Mouse (Mus musculus) embryonic facial prominence, embryonic 11.5 days (tissue): ENCODE measurements at regions not wholly inside any gene's neighbourhood (a gene's known extent, or its start where the extent isn't known, plus 50 kb on each side); places are given as distances from the start of the nearest gene placed in this dataset.

Experiments
- ATAC-seq: fragments of 200-750 bp; cut with Nextera tagmentation; replicated peaks from 2 replicates; pipeline ENCODE4 v1.8.0; 2017; ENCODE audit warnings: low read depth; ENCODE audit not compliant: insufficient number of reproducible peaks, low FRiP score, low TSS enrichment
- DNase-seq: peaks from one replicate; pipeline ENCODE4 v3.0.0-alpha.2; 2015; ENCODE audit warnings: low spot score
- H3K27ac ChIP-seq: fragments of 300-500 bp; sonication (generic); replicated peaks from 2 replicates; pipeline ENCODE4 v1.5.1; 2014; ENCODE audit warnings: mild to moderate bottlenecking, low read depth, low read length, control low read depth
- H3K27me3 ChIP-seq: fragments of 300-500 bp; sonication (generic); 2 replicates; pipeline ENCODE4 v1.6.1; 2014; ENCODE audit warnings: mild to moderate bottlenecking, low read length, moderate library complexity, mixed read lengths; ENCODE audit not compliant: control insufficient read depth, insufficient read depth
- H3K36me3 ChIP-seq: fragments of 300-500 bp; sonication (generic); replicated peaks from 2 replicates; pipeline ENCODE4 v1.6.1; 2014; ENCODE audit warnings: low read depth, mild to moderate bottlenecking, low read length, moderate library complexity, mixed read lengths; ENCODE audit not compliant: control insufficient read depth, insufficient read depth
- H3K4me1 ChIP-seq: fragments of 300-500 bp; sonication (generic); 2 replicates; pipeline ENCODE4 v1.6.1; 2014; ENCODE audit warnings: low read length, mixed read lengths; ENCODE audit not compliant: control insufficient read depth, insufficient read depth
- H3K4me2 ChIP-seq: fragments of 300-500 bp; sonication (generic); 2 replicates; pipeline ENCODE4 v1.6.1; 2014; ENCODE audit warnings: low read depth, mild to moderate bottlenecking, control low read depth, low read length, moderate library complexity
- H3K4me3 ChIP-seq: fragments of 300-500 bp; sonication (generic); 2 replicates; pipeline ENCODE4 v1.5.1; 2014; ENCODE audit warnings: low read depth, low read length, control low read depth
- H3K9ac ChIP-seq: fragments of 300-500 bp; sonication (generic); replicated peaks from 2 replicates; pipeline ENCODE4 v1.6.1; 2014; ENCODE audit warnings: mild to moderate bottlenecking, control low read depth, low read length
- H3K9me3 ChIP-seq: fragments of 300-500 bp; sonication (generic); replicated peaks from 2 replicates; pipeline ENCODE4 v1.6.1; 2016; ENCODE audit warnings: mild to moderate bottlenecking, low read length, inconsistent platforms, mixed read lengths; ENCODE audit not compliant: control insufficient read depth
- WGBS: fragments of 180-500 bp; shearing (Covaris S2); extraction: QIAGEN DNeasy Blood & Tissue Kit; methylation state at CpG from one replicate; pipeline ENCODE4 v1.1.7; 2014; 5-methylcytosine and 5-hydroxymethylcytosine counted together

- no peak overlapping the region for H3K4me2 ChIP-seq
- H3K9ac ChIP-seq: no peak overlapping the region
- H3K4me3 ChIP-seq: no peak overlapping the region
- WGBS: 43% methylated on average over 5 of the region's 5 CpGs
- H3K4me1 ChIP-seq: no peaks in the 10 kb centered on the region
- no peaks in the 10 kb centered on the region for H3K27me3 ChIP-seq
- no peak overlapping the region for H3K27ac ChIP-seq
- ATAC-seq (no peak), DNase-seq (no peak)
- no peaks in the 10 kb centered on the region for H3K36me3 ChIP-seq
- no peaks in the 10 kb centered on the region for H3K9me3 ChIP-seq
These were observed 304.2 kb upstream of the Tbx3 start for GRCm38 (mm10) chr5:119366296-119366695.

GRCm38 (mm10) chr5:119370481-119370880 is 300.0 kb upstream of the Tbx3 start:
- Histone ChIP-seq H3K4me3 (no peak overlapping the region), H3K27me3 (no peaks in the 10 kb centered on the region), H3K4me2 (no peak overlapping the region), H3K36me3 (no peaks in the 10 kb centered on the region), H3K9me3 (no peaks in the 10 kb centered on the region), H3K4me1 (no peaks in the 10 kb centered on the region), H3K27ac (no peak overlapping the region), H3K9ac (no peak overlapping the region)
- 68% methylated on average over 12 of the region's 12 CpGs for WGBS
- DNase-seq (no peak), ATAC-seq (no peak)

GRCm38 (mm10) chr5:119370931-119371330 is 299.5 kb upstream of the Tbx3 start:
- whole genome bisulfite sequencing: 45% methylated on average over 16 of the region's 16 CpGs
- Histone ChIP-seq H3K27me3 (no peaks in the 10 kb centered on the region), H3K4me2 (no peak overlapping the region)

GRCm38 (mm10) chr5:119373774-119374700 is 296.4 kb upstream of the Tbx3 start:
- 85% methylated on average over 24 of the region's 24 CpGs for WGBS
- ATAC-seq: no peak
- Histone ChIP-seq H3K36me3 (no peaks in the 10 kb centered on the region), H3K4me1 (no peaks in the 10 kb centered on the region), H3K9ac (no peak overlapping the region), H3K27me3 (no peaks in the 10 kb centered on the region), H3K9me3 (no peaks in the 10 kb centered on the region), H3K4me2 (no peak overlapping the region), H3K27ac (no peak overlapping the region), H3K4me3 (no peak overlapping the region)
- no peak for DNase-seq

More at GRCm38 (mm10) chr5:119370931-119371330, 299.5 kb upstream of the Tbx3 start:
- H3K27ac ChIP-seq: no peak overlapping the region
- H3K36me3 ChIP-seq: no peaks in the 10 kb centered on the region
- H3K4me3 ChIP-seq: no peak overlapping the region
- ATAC-seq (no peak), DNase-seq (peak; percentile 44)
- H3K4me1 ChIP-seq: no peaks in the 10 kb centered on the region
- no peaks in the 10 kb centered on the region for H3K9me3 ChIP-seq
- no peak overlapping the region for H3K9ac ChIP-seq

GRCm38 (mm10) chr5:119374861-119375260 is 295.6 kb upstream of the Tbx3 start:
- WGBS: 92% methylated on average over 3 of the region's 3 CpGs
- no peak overlapping the region for H3K4me3 ChIP-seq
- H3K9me3 ChIP-seq: no peaks in the 10 kb centered on the region
- DNase-seq (no peak), ATAC-seq (no peak)
- no peak overlapping the region for H3K9ac ChIP-seq
- H3K4me2 ChIP-seq: no peak overlapping the region
- H3K27me3 ChIP-seq: no peaks in the 10 kb centered on the region
- H3K36me3 ChIP-seq: no peaks in the 10 kb centered on the region
- no peak overlapping the region for H3K27ac ChIP-seq
- H3K4me1 ChIP-seq: no peaks in the 10 kb centered on the region

- Histone ChIP-seq H3K36me3 (no peaks in the 10 kb centered on the region), H3K4me2 (no peak overlapping the region), H3K4me1 (no peaks in the 10 kb centered on the region), H3K27ac (no peak overlapping the region), H3K9me3 (no peaks in the 10 kb centered on the region), H3K4me3 (no peak overlapping the region), H3K27me3 (no peaks in the 10 kb centered on the region), H3K9ac (no peak overlapping the region)
- 20% methylated on average over 8 of the region's 8 CpGs for WGBS
- no peak; the same call in 1 of the 2 replicates for ATAC-seq
- DNase-seq: no peak
These were observed 292.2 kb upstream of the Tbx3 start for GRCm38 (mm10) chr5:119378261-119378660.

- no peak for DNase-seq
- Histone ChIP-seq H3K4me1 (no peaks in the 10 kb centered on the region), H3K4me2 (no peak overlapping the region), H3K4me3 (no peak overlapping the region), H3K9me3 (no peaks in the 10 kb centered on the region), H3K27me3 (no peaks in the 10 kb centered on the region), H3K9ac (no peak overlapping the region), H3K36me3 (no peaks in the 10 kb centered on the region), H3K27ac (no peak overlapping the region)
- 66% methylated on average over 6 of the region's 6 CpGs for WGBS
- no peak for ATAC-seq
These were observed 290.5 kb upstream of the Tbx3 start for GRCm38 (mm10) chr5:119379915-119380432.

GRCm38 (mm10) chr5:119381495-119381894 is 289.0 kb upstream of the Tbx3 start:
- DNase-seq: no peak
- 36% methylated on average over 12 of the region's 12 CpGs for WGBS
- no peaks in the 10 kb centered on the region for H3K4me1 ChIP-seq

More at GRCm38 (mm10) chr5:119381495-119381894, 289.0 kb upstream of the Tbx3 start:
- Histone ChIP-seq H3K9me3 (no peaks in the 10 kb centered on the region), H3K4me3 (no peak overlapping the region), H3K4me2 (no peak overlapping the region), H3K9ac (no peak overlapping the region), H3K36me3 (no peaks in the 10 kb centered on the region), H3K27me3 (no peaks in the 10 kb centered on the region), H3K27ac (no peak overlapping the region)
- ATAC-seq: no peak
